Mouse (Mus musculus) ES-E14 (cell line): ENCODE data around the gene Zbtb46. TPM values are rescaled to one million over a fixed set of nuclear protein-coding genes. Genes with fewer than 3 reads are reported as not detected.
"Not testable (repeated sequence)": the region's sequence is repeated elsewhere in the genome, so short reads cannot be mapped to it uniquely, and the experiment has no call there.

Source experiments
- DNase-seq: peaks from one replicate; pipeline ENCODE4 v3.0.0-alpha.2; 2013; ENCODE audit warnings: low read depth, low spot score
- H3K27ac ChIP-seq: 2 replicates; pipeline ENCODE4 v1.5.1; 2012; ENCODE audit warnings: low read depth, mild to moderate bottlenecking, low read length, moderate library complexity, mixed read lengths; ENCODE audit not compliant: poor library complexity, insufficient read depth, severe bottlenecking
- H3K36me3 ChIP-seq: 2 replicates; pipeline ENCODE4 v1.6.1; 2012; ENCODE audit warnings: mild to moderate bottlenecking, low read length, moderate library complexity, mixed read lengths; ENCODE audit not compliant: control insufficient read depth, poor library complexity, insufficient read depth, severe bottlenecking
- H3K4me1 ChIP-seq, 2 experiments: fragments of 150-350 bp in 1 of 2; sonication (generic) in 1 of 2; 2 replicates each; pipeline ENCODE4 v1.6.1; 2012; ENCODE audit warnings: low read length in 2 of 2, mild to moderate bottlenecking in 1 of 2, mixed read lengths in 1 of 2; ENCODE audit not compliant: control insufficient read depth in 2 of 2, insufficient read depth in 2 of 2, poor library complexity in 1 of 2
- H3K4me3 ChIP-seq, 2 experiments: fragments of 150-350 bp in 1 of 2; sonication (generic) in 1 of 2; 2 replicates each; pipeline ENCODE4 v1.5.1; 2012; ENCODE audit warnings: low read length in 2 of 2, low read depth in 1 of 2, mild to moderate bottlenecking in 1 of 2, mixed read lengths in 1 of 2; ENCODE audit not compliant: insufficient read depth in 1 of 2, poor library complexity in 1 of 2, severe bottlenecking in 1 of 2
- H3K9ac ChIP-seq: 2 replicates; pipeline ENCODE4 v1.6.1; 2012; ENCODE audit warnings: low read depth, mild to moderate bottlenecking, low read length, mixed read lengths; ENCODE audit not compliant: poor library complexity, insufficient read depth, severe bottlenecking
- H3K9me3 ChIP-seq: fragments of 150-350 bp; sonication (generic); 2 replicates; pipeline ENCODE4 v1.6.1; 2012; ENCODE audit warnings: low read depth, mild to moderate bottlenecking, low read length; ENCODE audit not compliant: control insufficient read depth, insufficient read depth
- CHD2 ChIP-seq: IDR thresholded peaks from 2 replicates; pipeline ENCODE4 v1.6.1; 2014; ENCODE audit warnings: mild to moderate bottlenecking, low read depth, low read length, inconsistent platforms
- HCFC1 ChIP-seq: IDR thresholded peaks from 2 replicates; pipeline ENCODE4 v1.6.1; 2012; ENCODE audit warnings: low read length, inconsistent platforms, borderline replicate concordance; ENCODE audit not compliant: insufficient read depth
- MAFK ChIP-seq: IDR thresholded peaks from 2 replicates; pipeline ENCODE4 v1.6.1; 2014; ENCODE audit warnings: mild to moderate bottlenecking, low read depth, low read length, inconsistent platforms; ENCODE audit not compliant: insufficient read depth
- ZC3H11A ChIP-seq: IDR thresholded peaks from 2 replicates; pipeline ENCODE4 v1.6.1; 2012; ENCODE audit warnings: low read depth, mild to moderate bottlenecking, inconsistent platforms, low read length, borderline replicate concordance
- ZNF384 ChIP-seq: IDR thresholded peaks from 2 replicates; pipeline ENCODE4 v1.6.1; 2012; ENCODE audit warnings: low read depth, low read length, inconsistent platforms
- in situ Hi-C, 2 experiments: fragments of 600-800 bp; cut with MboI; formaldehyde crosslinking; loops; one replicate each; pipeline ENCODE4 v1.15.1; 2025; ENCODE audit warnings: low sequenced_read_pairs in 2 of 2, inconsistent platforms in 1 of 2; ENCODE audit not compliant: unreplicated experiment in 2 of 2
- total RNA-seq: library from RNA; depleted of rRNA; stranded (reverse); fragments of 300-350 nt; gene quantifications from 2 replicates; pipeline ENCODE4 v1.2.3, GENCODE M21; 2012

The Zbtb46 gene
- total RNA-seq, 1 experiment, result 4.4 TPM

GRCm38 (mm10) chr2:181496281-181496680 lies 37.1 kb upstream of the Zbtb46 start:
- in situ Hi-C loops, result no loop called here
- peak overlapping the region; percentile 42; the same call in 1 of the 2 replicates for H3K27ac ChIP-seq
- TF ChIP-seq ZNF384 (0 out of 2 replicates have a peak, but pooled peaks have one; percentile 35), ZC3H11A (no peak)
- peak; percentile 59 for DNase-seq
- peaks cover 6% of the 10 kb centered on the region; the same call in 1 of the 2 replicates for H3K36me3 ChIP-seq
- H3K9ac ChIP-seq, result peak overlapping the region; percentile 58; the same call in 1 of the 2 replicates
- H3K9me3 ChIP-seq, result no peaks in the 10 kb centered on the region
- peak overlapping the region; percentile 69 to 98 for H3K4me3 ChIP-seq
- peaks cover 0 to 16% of the 10 kb centered on the region in 2 experiments; a peak in 1 of 4 replicates for H3K4me1 ChIP-seq

GRCm38 (mm10) chr2:181495845-181496244 lies 36.6 kb upstream of the Zbtb46 start:
- H3K9ac ChIP-seq, in situ Hi-C loops, H3K4me3 ChIP-seq, H3K27ac ChIP-seq, H3K36me3 ChIP-seq, DNase-seq, H3K9me3 ChIP-seq: not testable (repeated sequence)
- peaks cover 0 to 16% of the 10 kb centered on the region in 2 experiments; a peak in 1 of 4 replicates for H3K4me1 ChIP-seq

GRCm38 (mm10) chr2:181494266-181494945 lies 35.2 kb upstream of the Zbtb46 start:
- no peak for TF ChIP-seq CHD2
- no peak for TF ChIP-seq MAFK
- TF ChIP-seq ZC3H11A, result no peak
- Histone ChIP-seq H3K9me3 (no peaks in the 10 kb centered on the region), H3K4me3 (no peak overlapping the region), H3K4me1 (peaks cover 0 to 16% of the 10 kb centered on the region in 2 experiments; a peak in 1 of 4 replicates), H3K9ac (no peak overlapping the region), H3K27ac (no peak overlapping the region), H3K36me3 (no peaks in the 10 kb centered on the region)
- in situ Hi-C loops, result no loop called here
- DNase-seq, result no peak

GRCm38 (mm10) chr2:181493156-181493927 lies 34.1 kb upstream of the Zbtb46 start, which contains the start of gene Abhd16b:
Gene Abhd16b (plus strand): TSS chr2:181493206.
- H3K36me3 ChIP-seq, result no peaks in the 10 kb centered on the region
- H3K27ac ChIP-seq, result no peak within 1 kb of the TSS
- H3K4me3 ChIP-seq, result peak within 1 kb of the TSS; percentile 34 to 40; a peak in 3 of 4 replicates
- DNase-seq, result no peak
- H3K4me1 ChIP-seq, result peaks cover 0 to 16% of the 10 kb centered on the region in 2 experiments; a peak in 1 of 4 replicates
- H3K9me3 ChIP-seq, result no peaks in the 10 kb centered on the region
- TF ChIP-seq ZNF384 (no peak), ZC3H11A (no peak), MAFK (no peak), CHD2 (no peak), HCFC1 (no peak)
- no peak within 1 kb of the TSS; the same call in 1 of the 2 replicates for H3K9ac ChIP-seq
- in situ Hi-C loops, result no loop called here
